Mouse (Mus musculus) midbrain, embryonic 15.5 days (tissue): ENCODE results near the gene Slc37a1. TPM values are rescaled to one million over a fixed set of nuclear protein-coding genes. Genes with fewer than 3 reads are reported as not detected.

Source experiments
- ATAC-seq: fragments of 200-750 bp; cut with Nextera tagmentation; replicated peaks from 2 replicates; pipeline ENCODE4 v1.8.0; 2017; ENCODE audit warnings: moderate TSS enrichment
- H3K27ac ChIP-seq: fragments of 300-500 bp; sonication (generic); 2 replicates; pipeline ENCODE4 v1.5.1; 2015; ENCODE audit warnings: mild to moderate bottlenecking, inconsistent platforms
- H3K27me3 ChIP-seq: fragments of 300-500 bp; sonication (generic); replicated peaks from 2 replicates; pipeline ENCODE4 v1.6.1; 2015; ENCODE audit warnings: inconsistent platforms
- H3K36me3 ChIP-seq: fragments of 300-500 bp; sonication (generic); replicated peaks from 2 replicates; pipeline ENCODE4 v1.6.1; 2015; ENCODE audit warnings: inconsistent platforms
- H3K4me1 ChIP-seq: fragments of 300-500 bp; sonication (generic); 2 replicates; pipeline ENCODE4 v1.6.1; 2015; ENCODE audit warnings: inconsistent platforms
- H3K4me2 ChIP-seq: fragments of 300-500 bp; sonication (generic); 2 replicates; pipeline ENCODE4 v1.6.1; 2015; ENCODE audit warnings: inconsistent platforms, mild to moderate bottlenecking, moderate library complexity
- H3K4me3 ChIP-seq: fragments of 300-500 bp; sonication (generic); 2 replicates; pipeline ENCODE4 v1.5.1; 2015; ENCODE audit warnings: mild to moderate bottlenecking, inconsistent platforms
- H3K9ac ChIP-seq: fragments of 300-500 bp; sonication (generic); 2 replicates; pipeline ENCODE4 v1.6.1; 2015; ENCODE audit warnings: mild to moderate bottlenecking, inconsistent platforms
- H3K9me3 ChIP-seq: fragments of 300-500 bp; sonication (generic); 2 replicates; pipeline ENCODE4 v1.6.1; 2016; ENCODE audit warnings: inconsistent platforms
- WGBS: fragments of 180-500 bp; shearing (Covaris S2); methylation state at CpG from one replicate; pipeline ENCODE4 v1.1.7; 2015; ENCODE audit warnings: mixed read lengths; 5-methylcytosine and 5-hydroxymethylcytosine counted together
- polyA plus RNA-seq: library from polyadenylated mRNA; unstranded; fragments of >200 nt; fragmentation: Nextera tagmentation; extraction: Ambion mirVana; gene quantifications from 2 replicates; pipeline ENCODE4 v1.2.1, GENCODE M21; 2015

The Slc37a1 gene
- polyA plus RNA-seq, 1 experiment from 2014 or later, result 13.4 TPM

DNA sequence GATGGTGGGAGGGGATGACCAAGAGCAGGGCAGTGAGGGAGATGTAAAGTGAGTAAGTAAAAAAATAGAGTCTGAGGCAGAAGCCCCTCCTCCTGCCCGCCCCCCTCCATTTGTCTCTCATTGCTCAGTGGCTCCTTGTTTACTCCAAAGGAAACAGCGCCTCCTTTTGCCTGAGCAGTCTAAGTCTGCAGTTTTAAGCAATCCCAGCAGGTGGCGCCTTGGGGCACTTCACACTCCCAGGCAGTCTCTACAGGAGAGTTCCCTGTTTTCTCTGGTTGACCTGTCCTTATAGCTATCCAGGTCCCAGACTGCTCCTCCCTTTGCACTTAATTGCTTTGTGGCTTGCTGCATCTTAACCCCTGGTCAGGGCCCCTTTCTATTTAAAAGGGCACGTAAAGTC lies 44.0 kb downstream of the Slc37a1 start:
- H3K9me3 ChIP-seq, result no peaks in the 10 kb centered on the region
- no peak for ATAC-seq
- no peak overlapping the region for H3K4me2 ChIP-seq
- H3K9ac ChIP-seq, result no peak overlapping the region
- no peaks in the 10 kb centered on the region for H3K36me3 ChIP-seq
- H3K4me1 ChIP-seq, result peaks cover 13% of the 10 kb centered on the region
- no peaks in the 10 kb centered on the region for H3K27me3 ChIP-seq
- no peak overlapping the region for H3K4me3 ChIP-seq
- 42% methylated on average over 4 of the region's 4 CpGs for WGBS
- H3K27ac ChIP-seq, result no peak overlapping the region

DNA sequence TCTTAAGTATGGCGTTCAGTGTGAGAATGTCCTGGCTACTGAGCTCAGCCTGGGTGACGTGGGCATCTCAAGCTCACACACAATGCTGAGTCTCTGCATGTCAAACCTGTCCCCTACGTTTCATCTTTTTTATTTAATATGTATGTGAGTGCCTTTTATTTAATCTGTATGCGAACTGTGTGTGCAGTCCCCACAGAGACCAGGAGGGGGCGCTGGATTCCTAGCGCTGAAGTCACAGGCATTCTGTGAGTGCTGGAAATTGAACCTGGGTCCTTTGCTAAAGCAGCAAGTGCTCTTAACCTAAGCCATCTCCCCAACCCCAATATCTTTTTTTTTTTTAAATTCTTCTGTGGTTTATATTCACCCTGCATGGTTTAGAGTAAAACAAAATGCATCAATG lies 44.7 kb downstream of the Slc37a1 start:
- no peak overlapping the region for H3K4me3 ChIP-seq
- H3K27ac ChIP-seq, result no peak overlapping the region
- no peak overlapping the region for H3K9ac ChIP-seq
- no peaks in the 10 kb centered on the region for H3K27me3 ChIP-seq
- no peaks in the 10 kb centered on the region for H3K9me3 ChIP-seq
- H3K36me3 ChIP-seq, result no peaks in the 10 kb centered on the region
- peaks cover 11% of the 10 kb centered on the region for H3K4me1 ChIP-seq
- ATAC-seq, result no peak
- H3K4me2 ChIP-seq, result no peak overlapping the region
- WGBS, result 89% methylated on average over 6 of the region's 6 CpGs

DNA sequence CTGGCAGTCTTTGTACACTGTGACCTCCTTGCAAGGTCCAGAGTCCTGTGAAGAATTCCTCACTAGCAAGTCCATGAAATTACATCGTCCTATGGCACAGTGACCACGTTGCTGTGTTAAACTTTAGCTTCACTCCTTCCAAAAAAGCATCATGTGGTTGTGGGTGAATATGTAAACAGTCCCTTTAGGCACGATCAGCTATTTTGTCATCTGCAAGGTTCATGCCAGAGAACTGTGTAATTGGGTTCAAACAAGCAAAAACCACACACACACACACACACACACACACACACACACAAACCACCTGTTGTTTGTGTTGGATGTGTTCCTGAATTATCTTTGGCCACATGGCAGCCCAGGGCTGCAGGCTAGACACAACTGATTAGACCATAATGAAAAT lies 45.3 kb downstream of the Slc37a1 start:
- Histone ChIP-seq H3K4me1 (peaks cover 4% of the 10 kb centered on the region; the same call in 1 of the 2 replicates), H3K4me3 (no peak overlapping the region), H3K9me3 (no peaks in the 10 kb centered on the region), H3K36me3 (no peaks in the 10 kb centered on the region), H3K27ac (no peak overlapping the region), H3K4me2 (no peak overlapping the region), H3K27me3 (no peaks in the 10 kb centered on the region), H3K9ac (no peak overlapping the region)
- no peak for ATAC-seq
- WGBS, result 67% methylated on average over 3 of the region's 3 CpGs

DNA sequence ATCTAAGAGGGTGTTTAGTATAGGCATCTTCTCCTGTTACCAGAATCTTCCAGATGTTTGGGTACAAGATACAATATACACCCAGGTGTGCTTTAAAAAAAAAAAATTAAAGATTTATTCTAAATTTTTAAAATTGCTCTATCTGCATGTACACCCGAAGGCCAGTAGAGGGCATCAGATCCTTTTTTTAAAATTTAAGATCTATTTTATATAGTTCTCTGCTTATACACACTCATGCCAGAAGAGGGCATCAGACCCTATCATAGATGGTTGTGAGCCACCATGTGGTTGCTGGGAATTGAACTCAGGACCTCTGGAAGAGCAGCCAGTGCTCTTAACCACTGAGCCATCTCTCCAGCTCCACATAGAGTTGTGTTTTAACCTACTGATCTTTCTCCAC lies 45.7 kb downstream of the Slc37a1 start:
- Histone ChIP-seq H3K4me2 (no peak overlapping the region), H3K4me3 (no peak overlapping the region), H3K27me3 (no peaks in the 10 kb centered on the region), H3K9ac (no peak overlapping the region), H3K27ac (no peak overlapping the region), H3K9me3 (no peaks in the 10 kb centered on the region), H3K4me1 (0 out of 2 replicates have a peak, but pooled peaks cover under 1% of the 10 kb centered on the region), H3K36me3 (no peaks in the 10 kb centered on the region)
- WGBS, result 53% methylated on average over 1 of the region's 1 CpGs
- ATAC-seq, result no peak

DNA sequence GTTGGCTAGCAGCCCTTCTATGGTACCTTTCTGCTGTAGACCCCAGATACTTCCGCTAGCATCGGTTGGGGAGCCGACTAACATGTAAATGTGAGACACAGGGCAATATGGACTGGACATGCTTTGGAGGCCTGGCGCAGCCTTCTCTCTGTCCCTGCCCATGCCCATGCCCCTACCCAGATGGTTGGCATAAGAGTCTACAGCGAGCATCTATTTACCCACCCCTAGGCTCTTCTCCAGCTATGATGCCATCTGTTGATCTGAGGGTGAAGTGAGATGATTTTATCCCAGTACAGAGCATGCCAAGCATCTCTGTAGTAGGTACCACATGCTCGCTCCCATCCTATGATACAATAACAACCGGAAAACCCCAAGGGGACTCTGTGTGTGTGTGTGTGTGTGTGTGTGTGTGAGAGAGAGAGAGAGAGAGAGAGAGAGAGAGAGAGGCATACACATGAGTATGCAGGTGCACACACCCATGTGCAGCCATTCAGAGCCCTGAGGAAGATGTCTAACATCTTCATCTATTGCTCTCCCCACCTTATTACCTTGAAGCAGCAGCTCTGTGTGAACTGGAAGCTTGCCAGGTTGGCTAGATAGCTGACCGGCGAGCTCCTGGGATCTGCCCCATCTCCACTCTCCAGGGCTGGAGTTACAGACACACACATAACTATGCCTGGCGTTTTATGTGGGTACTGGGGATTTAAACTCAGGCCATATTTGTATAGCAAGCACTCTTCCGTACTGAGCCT lies 48.1 kb downstream of the Slc37a1 start:
- Histone ChIP-seq H3K27ac (no peak overlapping the region), H3K4me3 (no peak overlapping the region), H3K36me3 (no peaks in the 10 kb centered on the region), H3K4me2 (no peak overlapping the region), H3K27me3 (no peaks in the 10 kb centered on the region), H3K9me3 (no peaks in the 10 kb centered on the region), H3K4me1 (no peaks in the 10 kb centered on the region), H3K9ac (no peak overlapping the region)
- no peak for ATAC-seq
- 89% methylated on average over 11 of the region's 11 CpGs for WGBS

DNA sequence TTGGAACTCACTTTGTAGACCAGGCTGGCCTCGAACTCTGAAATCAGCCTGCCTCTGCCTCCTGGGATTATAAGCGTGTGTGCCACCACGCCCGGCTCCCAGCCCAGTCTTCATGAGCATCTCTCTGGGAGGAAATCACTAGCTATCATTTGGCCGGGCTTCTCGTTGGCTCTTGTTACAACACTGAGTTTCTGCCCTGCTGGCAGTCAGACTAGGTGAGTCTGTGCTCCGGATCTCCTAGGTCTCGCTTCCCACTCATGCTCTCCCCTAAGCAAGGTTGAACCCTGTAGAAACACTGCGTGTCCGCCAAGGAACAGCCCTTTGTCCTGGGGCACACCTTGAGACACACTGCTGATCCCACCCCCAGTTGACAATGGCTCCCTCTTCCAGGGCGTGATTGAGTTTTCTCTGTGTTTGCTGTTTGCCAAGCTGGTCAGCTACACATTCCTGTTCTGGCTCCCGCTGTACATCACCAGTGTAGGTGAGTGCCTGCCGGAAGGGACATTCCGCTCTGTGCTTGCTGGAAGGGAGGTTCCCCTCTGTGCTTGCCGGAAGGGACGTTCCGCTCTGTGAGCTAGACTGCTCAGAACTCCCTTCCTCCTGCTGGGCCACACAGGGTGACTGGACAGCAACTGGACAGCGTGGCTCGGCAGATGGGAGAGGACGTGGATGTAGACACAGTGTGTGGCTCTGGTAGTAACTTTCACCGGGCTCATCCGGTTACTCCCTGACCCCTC lies 48.9 kb downstream of the Slc37a1 start:
- H3K9me3 ChIP-seq, result no peaks in the 10 kb centered on the region
- no peaks in the 10 kb centered on the region for H3K4me1 ChIP-seq
- H3K9ac ChIP-seq, result no peak overlapping the region
- WGBS, result 83% methylated on average over 22 of the region's 22 CpGs
- H3K36me3 ChIP-seq, result no peaks in the 10 kb centered on the region
- no peaks in the 10 kb centered on the region for H3K27me3 ChIP-seq
- H3K27ac ChIP-seq, result no peak overlapping the region
- no peak overlapping the region for H3K4me2 ChIP-seq
- no peak overlapping the region for H3K4me3 ChIP-seq
- no peak for ATAC-seq

DNA sequence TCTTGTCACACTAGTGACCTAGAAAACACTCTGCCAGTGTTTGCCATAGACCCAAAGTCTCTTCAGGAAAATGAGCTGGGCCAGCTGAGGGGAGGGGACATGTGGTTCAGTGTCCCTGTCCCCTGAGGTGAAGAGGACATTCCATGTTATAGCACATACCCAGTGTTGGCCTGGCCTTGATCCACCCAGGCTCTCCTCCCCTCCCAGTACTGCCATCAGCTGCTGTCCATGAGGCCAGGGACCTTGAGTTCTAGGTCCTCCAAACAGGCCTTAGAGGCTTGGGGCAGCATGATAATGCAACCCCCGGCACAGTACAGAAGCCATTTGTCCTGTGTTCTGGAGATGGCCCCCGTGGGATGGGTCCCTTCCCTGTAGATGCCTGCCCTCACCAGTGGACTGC lies 53.2 kb downstream of the Slc37a1 start:
- WGBS, result 83% methylated on average over 2 of the region's 2 CpGs
- Histone ChIP-seq H3K27ac (no peak overlapping the region), H3K4me1 (peaks cover 6% of the 10 kb centered on the region; the same call in 1 of the 2 replicates), H3K27me3 (no peaks in the 10 kb centered on the region), H3K9me3 (no peaks in the 10 kb centered on the region), H3K9ac (no peak overlapping the region), H3K4me3 (no peak overlapping the region), H3K36me3 (no peaks in the 10 kb centered on the region), H3K4me2 (no peak overlapping the region)
- no peak for ATAC-seq

DNA sequence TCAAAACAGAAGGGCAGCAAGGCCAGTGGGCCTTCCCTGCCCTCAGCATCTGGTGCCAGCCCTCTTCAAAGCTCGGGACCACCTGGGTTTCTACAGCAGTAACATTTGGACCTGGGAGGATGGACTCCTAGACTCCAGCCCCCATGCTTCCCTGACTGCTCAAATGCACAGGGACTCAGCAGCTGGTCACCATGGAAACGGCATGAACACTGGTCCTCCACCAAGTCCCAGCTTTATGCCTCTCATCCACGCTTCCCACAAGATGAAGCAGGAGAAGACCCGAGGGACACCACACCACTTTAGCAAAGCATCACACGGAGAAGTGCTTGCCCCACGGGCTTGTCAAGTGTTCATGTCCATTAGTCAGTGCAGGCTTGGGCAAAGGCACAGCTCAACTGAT lies 55.6 kb downstream of the Slc37a1 start:
- H3K4me3 ChIP-seq, result no peak overlapping the region
- H3K9ac ChIP-seq, result no peak overlapping the region
- H3K27me3 ChIP-seq, result no peaks in the 10 kb centered on the region
- H3K27ac ChIP-seq, result 0 out of 2 replicates have a peak overlapping the region, but pooled peaks have one; percentile 14
- 53% methylated on average over 6 of the region's 6 CpGs for WGBS
- no peak overlapping the region for H3K4me2 ChIP-seq
- H3K4me1 ChIP-seq, result peaks cover 6% of the 10 kb centered on the region; the same call in 1 of the 2 replicates
- ATAC-seq, result 0 out of 2 replicates have a peak, but pooled peaks have one; percentile 50
- H3K9me3 ChIP-seq, result no peaks in the 10 kb centered on the region
- no peaks in the 10 kb centered on the region for H3K36me3 ChIP-seq

DNA sequence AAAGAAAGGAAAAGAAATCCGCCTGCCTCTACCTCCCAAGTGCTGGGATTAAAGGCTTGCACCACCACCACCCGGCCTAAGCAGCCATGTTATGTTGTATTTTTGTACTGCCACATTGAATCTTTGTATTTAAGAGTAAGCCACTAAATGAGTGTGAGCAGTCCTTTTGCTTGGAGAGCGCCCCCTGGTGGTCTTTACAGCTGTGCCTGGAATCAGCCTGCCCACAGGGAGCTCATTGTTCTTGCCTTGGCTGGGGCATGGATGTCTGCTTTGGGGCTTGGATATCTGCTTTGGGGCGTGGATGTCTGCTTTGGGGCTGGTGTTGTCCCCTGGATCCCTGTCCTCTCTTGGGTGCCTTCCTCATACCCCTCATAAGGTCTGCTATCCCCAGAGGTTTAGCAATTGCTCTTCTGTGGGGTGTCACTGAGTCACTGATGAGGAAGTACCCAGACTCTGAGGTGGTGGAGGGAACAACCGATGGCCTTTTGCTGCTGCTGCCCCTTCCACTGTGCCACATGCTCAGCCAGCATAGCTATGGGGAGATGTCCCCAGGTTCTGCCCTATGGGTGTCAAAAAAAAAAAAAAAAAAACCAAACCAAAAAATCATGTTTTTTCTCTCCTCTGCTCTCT lies 57.7 kb downstream of the Slc37a1 start:
- no peaks in the 10 kb centered on the region for H3K36me3 ChIP-seq
- no peaks in the 10 kb centered on the region for H3K27me3 ChIP-seq
- 48% methylated on average over 5 of the region's 5 CpGs for WGBS

DNA sequence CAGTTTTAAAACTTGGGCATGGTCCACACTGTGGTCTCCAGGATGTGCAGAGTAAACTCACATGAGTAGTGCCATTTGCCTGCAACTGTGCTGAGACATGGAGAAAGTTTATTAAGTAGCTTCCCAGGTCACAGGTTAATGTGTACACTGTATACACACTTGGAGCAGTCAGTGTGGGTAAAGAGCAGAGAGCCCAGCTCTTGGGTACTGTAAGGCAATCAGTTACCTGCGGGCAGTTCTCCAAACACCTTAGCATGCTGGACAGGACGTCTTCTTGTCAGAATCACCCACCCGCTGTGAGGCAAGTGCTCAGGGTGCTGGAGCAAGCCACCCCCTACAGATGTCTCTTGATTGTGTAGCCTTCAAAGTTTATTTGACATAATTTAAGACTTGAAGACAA lies 58.2 kb downstream of the Slc37a1 start:
- no peak overlapping the region for H3K27ac ChIP-seq
- no peak overlapping the region for H3K4me3 ChIP-seq
- no peaks in the 10 kb centered on the region for H3K27me3 ChIP-seq
- no peaks in the 10 kb centered on the region for H3K9me3 ChIP-seq
- no peak overlapping the region for H3K4me2 ChIP-seq
- H3K36me3 ChIP-seq, result no peaks in the 10 kb centered on the region
- H3K4me1 ChIP-seq, result peaks cover 6% of the 10 kb centered on the region; the same call in 1 of the 2 replicates
- WGBS, result 92% methylated on average over 3 of the region's 3 CpGs
- H3K9ac ChIP-seq, result no peak overlapping the region
- ATAC-seq, result no peak

More for the DNA sequence above, 57.7 kb downstream of the Slc37a1 start:
- Histone ChIP-seq H3K27ac (no peak overlapping the region), H3K9me3 (no peaks in the 10 kb centered on the region), H3K9ac (no peak overlapping the region), H3K4me2 (no peak overlapping the region), H3K4me3 (no peak overlapping the region), H3K4me1 (peaks cover 6% of the 10 kb centered on the region; the same call in 1 of the 2 replicates)
- no peak for ATAC-seq

DNA sequence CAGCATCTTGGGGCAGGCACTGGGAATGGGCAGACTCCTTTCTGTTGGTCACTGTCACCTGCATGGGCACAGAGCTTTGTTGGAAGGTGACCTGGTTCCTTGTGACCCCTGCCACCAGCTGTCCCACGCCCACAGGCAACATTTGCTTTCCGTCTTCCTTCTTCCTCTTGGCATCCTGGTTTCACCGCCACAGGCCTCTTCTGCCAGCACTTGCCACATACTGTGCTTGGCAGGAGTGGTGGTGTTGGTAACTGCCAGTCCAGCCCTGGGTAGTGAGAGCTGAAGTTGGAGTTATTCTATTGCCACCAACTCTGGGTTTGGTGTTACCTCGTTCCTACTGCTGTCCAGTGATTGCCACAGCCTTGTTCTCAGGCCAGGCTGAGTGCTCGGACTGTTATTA lies 61.5 kb downstream of the Slc37a1 start:
- Histone ChIP-seq H3K4me2 (no peak overlapping the region), H3K36me3 (no peaks in the 10 kb centered on the region), H3K27me3 (no peaks in the 10 kb centered on the region), H3K9ac (no peak overlapping the region), H3K9me3 (no peaks in the 10 kb centered on the region), H3K4me3 (no peak overlapping the region), H3K4me1 (0 out of 2 replicates have a peak, but pooled peaks cover 3% of the 10 kb centered on the region), H3K27ac (no peak overlapping the region)
- 73% methylated on average over 5 of the region's 5 CpGs for WGBS
- ATAC-seq, result no peak

DNA sequence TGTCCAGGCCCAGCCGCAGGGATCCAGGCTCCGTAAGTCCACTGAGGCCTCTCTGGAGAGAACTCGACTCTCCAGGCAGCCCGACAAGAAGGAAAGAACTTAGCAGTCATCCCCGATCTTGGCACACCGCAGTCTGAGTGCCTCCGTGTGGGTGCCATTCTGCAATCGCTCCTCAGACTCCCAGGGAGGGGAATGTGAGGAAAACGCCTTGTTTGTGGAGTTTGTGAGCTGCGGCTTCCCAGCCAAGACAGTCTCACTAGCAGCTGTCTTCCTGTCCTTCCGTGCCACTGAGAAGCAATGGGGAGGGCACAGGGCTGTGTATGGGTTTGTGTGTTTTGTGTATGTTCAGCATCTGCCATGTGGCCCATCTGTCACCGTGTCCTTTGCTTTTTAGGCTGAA lies 62.8 kb downstream of the Slc37a1 start:
- Histone ChIP-seq H3K27ac (no peak overlapping the region), H3K4me1 (0 out of 2 replicates have a peak, but pooled peaks cover 3% of the 10 kb centered on the region), H3K4me2 (no peak overlapping the region), H3K27me3 (no peaks in the 10 kb centered on the region), H3K9me3 (no peaks in the 10 kb centered on the region), H3K36me3 (no peaks in the 10 kb centered on the region), H3K9ac (no peak overlapping the region), H3K4me3 (no peak overlapping the region)
- WGBS, result 78% methylated on average over 12 of the region's 12 CpGs
- ATAC-seq, result no peak
